In genomic region chr11:68955473-68955872, GRCm38 (mm10) we compare ENCODE assay signal across 10 mouse cellular contexts. TPM values are rescaled to one million over a fixed set of nuclear protein-coding genes. Genes with fewer than 3 reads are reported as not detected.
DNase-seq lines count a peak whose midpoint lies in the region; ATAC-seq and TF ChIP-seq lines count a peak whose summit lies in the region.
"Had no signal": no experiment of that assay in that cellular context is flagged by ENCODE, and none has a peak within 500 bp of the region (broad histone marks: within the 10 kb centered on the region; RNA-seq: fewer than 3 reads in every experiment).

No protein-coding gene starts in this region.

- H3K9ac ChIP-seq in heart, adult 2 months (ENCODE audit: low read depth, low read length) = peak overlapping the region; percentile 65
- no peak overlapping the region for H3K9ac ChIP-seq in limb, embryonic 15.5 days
- no peak overlapping the region for H3K9ac ChIP-seq in stomach, embryonic 16.5 days (ENCODE audit: low read length)

- WGBS in heart, adult 2 months = 45% methylated on average over 5 of the region's 5 CpGs
- WGBS in limb, embryonic 15.5 days = 74% methylated on average over 5 of the region's 5 CpGs
- 65% methylated on average over 5 of the region's 5 CpGs for WGBS in stomach, embryonic 16.5 days

- H3K27me3 ChIP-seq in heart, adult 2 months (ENCODE audit: control insufficient read depth, insufficient read depth, low read length) = no peaks in the 10 kb centered on the region; the same call in 1 of the 2 replicates
- peaks cover 51% of the 10 kb centered on the region for H3K27me3 ChIP-seq in megakaryocyte, embryonic 14.5 days (replicated peaks)
- H3K27me3 ChIP-seq in limb, embryonic 15.5 days = peaks cover 39% of the 10 kb centered on the region
- peaks cover 21% of the 10 kb centered on the region for H3K27me3 ChIP-seq in stomach, embryonic 16.5 days (ENCODE audit: control insufficient read depth, insufficient read depth, low read length)

- peak overlapping the region; percentile 50; the same call in 1 of the 2 replicates for H3K4me3 ChIP-seq in heart, adult 2 months
- peak overlapping the region; percentile 56 for H3K4me3 ChIP-seq in megakaryocyte, embryonic 14.5 days (replicated peaks)
- H3K4me3 ChIP-seq in limb, embryonic 15.5 days = no peak overlapping the region
- H3K4me3 ChIP-seq in stomach, embryonic 16.5 days (replicated peaks; ENCODE audit: low read length) = peak overlapping the region; percentile 44; the same call in 1 of the 2 replicates

- no peaks in the 10 kb centered on the region for H3K9me3 ChIP-seq in megakaryocyte, embryonic 14.5 days
- H3K9me3 ChIP-seq in limb, embryonic 15.5 days = no peaks in the 10 kb centered on the region
- H3K9me3 ChIP-seq in stomach, embryonic 16.5 days (replicated peaks; ENCODE audit: control insufficient read depth, low read length) = no peaks in the 10 kb centered on the region

- TF ChIP-seq CTCF in heart, adult 2 months (IDR thresholded peaks at IDR 0.05) = no peak

- TF ChIP-seq EP300 in heart, adult 2 months (IDR thresholded peaks at IDR 0.05; ENCODE audit: insufficient read depth, low read depth, low read length) = no peak

- peak overlapping the region; percentile 53; the same call in 1 of the 2 replicates for H3K4me2 ChIP-seq in limb, embryonic 15.5 days
- H3K4me2 ChIP-seq in stomach, embryonic 16.5 days (ENCODE audit: low read depth, low read length) = peak overlapping the region; percentile 58

- ATAC-seq in megakaryocyte, adult 5-6 weeks (ENCODE audit: poor library complexity, severe bottlenecking) = no peak
- no peak for ATAC-seq in limb, embryonic 15.5 days (ENCODE audit: insufficient number of reproducible peaks, low FRiP score, low TSS enrichment, low read depth)
- no peak for ATAC-seq in stomach, embryonic 16.5 days (ENCODE audit: insufficient read depth, low FRiP score)

- DNase-seq in heart, adult 2 months = no peak
- DNase-seq in heart, postnatal 25 days (ENCODE audit: low spot score) = no peak
- DNase-seq in spleen, adult 18-20 months = no peak
- no peak for DNase-seq in gastrocnemius, postnatal 25 days
- DNase-seq: thymus, postnatal 14 days had no signal

- H3K79me2 ChIP-seq in heart, adult 2 months (replicated peaks; ENCODE audit: control insufficient read depth, insufficient read depth, low read length) = no peaks in the 10 kb centered on the region

- peaks cover 7% of the 10 kb centered on the region for H3K4me1 ChIP-seq in heart, adult 2 months (ENCODE audit: control insufficient read depth, insufficient read depth, low read length)
- peaks cover 38% of the 10 kb centered on the region for H3K4me1 ChIP-seq in megakaryocyte, embryonic 14.5 days
- H3K4me1 ChIP-seq in limb, embryonic 15.5 days = peaks cover 9% of the 10 kb centered on the region
- 0 out of 2 replicates have a peak, but pooled peaks cover 4% of the 10 kb centered on the region for H3K4me1 ChIP-seq in stomach, embryonic 16.5 days (ENCODE audit: control insufficient read depth, insufficient read depth, low read length)

- peak overlapping the region; percentile 33; the same call in 1 of the 2 replicates for H3K27ac ChIP-seq in heart, adult 2 months
- H3K27ac ChIP-seq in limb, embryonic 15.5 days = no peak overlapping the region
- H3K27ac ChIP-seq in stomach, embryonic 16.5 days (ENCODE audit: low read length) = no peak overlapping the region

- no peak for TF ChIP-seq POLR2A in heart, adult 2 months (IDR thresholded peaks at IDR 0.05; ENCODE audit: insufficient read depth, low read depth, low read length)

- H3K36me3 ChIP-seq in heart, adult 2 months (ENCODE audit: control insufficient read depth, insufficient read depth, low read length) = peaks cover 7% of the 10 kb centered on the region
- no peaks in the 10 kb centered on the region for H3K36me3 ChIP-seq in megakaryocyte, embryonic 14.5 days (replicated peaks; ENCODE audit: low read length)
- no peaks in the 10 kb centered on the region for H3K36me3 ChIP-seq in limb, embryonic 15.5 days
- no peaks in the 10 kb centered on the region for H3K36me3 ChIP-seq in stomach, embryonic 16.5 days (ENCODE audit: control insufficient read depth, insufficient read depth, low read length)

- intact Hi-C loops in heart, adult 2 months (cut with DNase I) = loop anchor here (5.0 kb wide), 1 partner anchor 142 kb away; the partner anchor contains the start of gene Per1
- intact Hi-C loops in heart, postnatal 25 days (cut with DNase I) = no loop called here

RNA-seq across cellular contexts. Expression of gene Arhgef15, which starts 1.8 kb away (rescaled TPM):
- 10 to 100 TPM; 27.8 to 28.5 TPM for total RNA-seq in heart, adult 2 months (2021)
- polyA plus RNA-seq in heart, adult 2 months (2012; rRNA removed) = 52.9 and 77.3 TPM in 2 replicates
- total RNA-seq in heart, postnatal 25 days (2021) = 10 to 100 TPM; 28.1 to 32.4 TPM
- not detected in 2 replicates for polyA plus RNA-seq in megakaryocyte, embryonic 14.5 days (2012; ENCODE audit: insufficient read depth, low replicate concordance)
- not detected in 2 replicates for total RNA-seq in megakaryocyte, adult 5-6 weeks (2015)
- 0.07 TPM in 1 of 2 replicates, not detected in the other for total RNA-seq in megakaryocyte, adult 5-6 weeks (2017)
- polyA plus RNA-seq in limb, embryonic 15.5 days (2015; fragmentation: Nextera tagmentation; extraction: Ambion mirVana) = 7.8 and 8.8 TPM in 2 replicates
- 9.6 and 10.3 TPM in 2 replicates for polyA plus RNA-seq in stomach, embryonic 16.5 days (2015; fragmentation: Nextera tagmentation; extraction: Ambion mirVana)
- total RNA-seq in gastrocnemius, postnatal 25 days (2021) = 1 to 10 TPM; 8.4 to 9.6 TPM

RNA-seq across cellular contexts. Expression of gene Slc25a35, which starts 12.5 kb away (rescaled TPM):
- 1 to 10 TPM; 4.2 to 5.3 TPM for total RNA-seq in heart, adult 2 months (2021)
- polyA plus RNA-seq in heart, adult 2 months (2012; rRNA removed) = 21.6 and 24.2 TPM in 2 replicates
- 1 to 10 TPM; 6.4 to 7.4 TPM for total RNA-seq in heart, postnatal 25 days (2021)
- 3.0 TPM in 1 of 2 replicates, not detected in the other for polyA plus RNA-seq in megakaryocyte, embryonic 14.5 days (2012; ENCODE audit: insufficient read depth, low replicate concordance)
- 6.6 and 7.9 TPM in 2 replicates for total RNA-seq in megakaryocyte, adult 5-6 weeks (2015)
- total RNA-seq in megakaryocyte, adult 5-6 weeks (2017) = 1.8 and 2.4 TPM in 2 replicates
- 2.1 and 2.3 TPM in 2 replicates for polyA plus RNA-seq in limb, embryonic 15.5 days (2015; fragmentation: Nextera tagmentation; extraction: Ambion mirVana)
- 5.2 and 6.3 TPM in 2 replicates for polyA plus RNA-seq in stomach, embryonic 16.5 days (2015; fragmentation: Nextera tagmentation; extraction: Ambion mirVana)
- total RNA-seq in gastrocnemius, postnatal 25 days (2021) = 1 to 10 TPM; 3.8 to 4.6 TPM

RNA-seq across cellular contexts. Expression of gene Rangrf, which starts 19.5 kb away (rescaled TPM):
- total RNA-seq in heart, adult 2 months (2021) = 100 to 1,000 TPM in 1 of 2 experiments, 10 to 100 TPM in 1; 80.7 to 100 TPM
- 145 and 169 TPM in 2 replicates for polyA plus RNA-seq in heart, adult 2 months (2012; rRNA removed)
- total RNA-seq in heart, postnatal 25 days (2021) = 10 to 100 TPM; 80.3 to 89.1 TPM
- 3.1 and 6.1 TPM in 2 replicates for polyA plus RNA-seq in megakaryocyte, embryonic 14.5 days (2012; ENCODE audit: insufficient read depth, low replicate concordance)
- total RNA-seq in megakaryocyte, adult 5-6 weeks (2015) = 10.2 and 13.1 TPM in 2 replicates
- total RNA-seq in megakaryocyte, adult 5-6 weeks (2017) = 4.7 and 6.8 TPM in 2 replicates
- 39.0 and 42.1 TPM in 2 replicates for polyA plus RNA-seq in limb, embryonic 15.5 days (2015; fragmentation: Nextera tagmentation; extraction: Ambion mirVana)
- polyA plus RNA-seq in stomach, embryonic 16.5 days (2015; fragmentation: Nextera tagmentation; extraction: Ambion mirVana) = 46.7 and 57.6 TPM in 2 replicates
- 10 to 100 TPM; 59.6 to 60.4 TPM for total RNA-seq in gastrocnemius, postnatal 25 days (2021)

RNA-seq across cellular contexts. Expression of gene Odf4, which starts 28.6 kb away (rescaled TPM):
- not detected for total RNA-seq in heart, adult 2 months (2021)
- polyA plus RNA-seq in heart, adult 2 months (2012; rRNA removed) = 0.25 and 0.41 TPM in 2 replicates
- not detected for total RNA-seq in heart, postnatal 25 days (2021)
- polyA plus RNA-seq in megakaryocyte, embryonic 14.5 days (2012; ENCODE audit: insufficient read depth, low replicate concordance) = not detected in 2 replicates
- not detected in 2 replicates for total RNA-seq in megakaryocyte, adult 5-6 weeks (2015)
- not detected in 2 replicates for total RNA-seq in megakaryocyte, adult 5-6 weeks (2017)
- not detected in 2 replicates for polyA plus RNA-seq in limb, embryonic 15.5 days (2015; fragmentation: Nextera tagmentation; extraction: Ambion mirVana)
- 0.30 TPM in 1 of 2 replicates, not detected in the other for polyA plus RNA-seq in stomach, embryonic 16.5 days (2015; fragmentation: Nextera tagmentation; extraction: Ambion mirVana)
- not detected for total RNA-seq in gastrocnemius, postnatal 25 days (2021)
- total RNA-seq: gastrocnemius, adult 18-20 months had no signal

RNA-seq across cellular contexts. Expression of gene Pfas, which starts 52.8 kb away (rescaled TPM):
- 1 to 10 TPM; 5.9 to 6.4 TPM for total RNA-seq in heart, adult 2 months (2021)
- polyA plus RNA-seq in heart, adult 2 months (2012; rRNA removed) = 8.5 and 11.5 TPM in 2 replicates
- total RNA-seq in heart, postnatal 25 days (2021) = 1 to 10 TPM; 5.6 to 6.8 TPM
- 1.9 and 5.5 TPM in 2 replicates for polyA plus RNA-seq in megakaryocyte, embryonic 14.5 days (2012; ENCODE audit: insufficient read depth, low replicate concordance)
- total RNA-seq in megakaryocyte, adult 5-6 weeks (2015) = 7.3 and 10.3 TPM in 2 replicates
- 7.4 and 10.4 TPM in 2 replicates for total RNA-seq in megakaryocyte, adult 5-6 weeks (2017)
- polyA plus RNA-seq in limb, embryonic 15.5 days (2015; fragmentation: Nextera tagmentation; extraction: Ambion mirVana) = 23.6 and 25.0 TPM in 2 replicates
- 24.1 and 25.2 TPM in 2 replicates for polyA plus RNA-seq in stomach, embryonic 16.5 days (2015; fragmentation: Nextera tagmentation; extraction: Ambion mirVana)
- 1 to 10 TPM; 6.7 to 7.0 TPM for total RNA-seq in gastrocnemius, postnatal 25 days (2021)

Comparison
In these comparisons a context has a peak if more than half of its experiments do, and no peak if none do; other contexts are left out.
1. RNA of gene Arhgef15, which starts 1.8 kb away (total RNA-seq): 28.1 to 32.4 TPM in heart, postnatal 25 days, 27.8 to 28.5 TPM in heart, adult 2 months and 8.4 to 9.6 TPM in gastrocnemius, postnatal 25 days; 0.07 TPM in megakaryocyte, adult 5-6 weeks; every median in the first group is over 4 times any median in the second.
2. RNA of gene Rangrf, which starts 19.5 kb away (total RNA-seq): 80.7 to 100 TPM in heart, adult 2 months, 80.3 to 89.1 TPM in heart, postnatal 25 days and 59.6 to 60.4 TPM in gastrocnemius, postnatal 25 days; 4.7 to 13.1 TPM in megakaryocyte, adult 5-6 weeks; every median in the first group is over 4 times any median in the second.